Mouse (Mus musculus) cerebellum, postnatal 25 days (tissue): ENCODE results near the gene 1700067P10Rik.

ENCODE experiments used
- DNase-seq, 2 experiments: peaks; one replicate each; pipeline ENCODE4 v3.0.0; 2021; ENCODE audit warnings: mixed read lengths in 2 of 2

Gene 1700067P10Rik

GRCm38 (mm10) chr17:48096321-48096720, 7.2 kb downstream of the 1700067P10Rik start:
- peak in 1 of 2 experiments; percentile 7 for DNase-seq

GRCm38 (mm10) chr17:48097011-48097742, 8.1 kb downstream of the 1700067P10Rik start:
- peak; percentile 33 to 65 for DNase-seq

- peak in 1 of 2 experiments; percentile 9 for DNase-seq
These were observed 8.8 kb downstream of the 1700067P10Rik start for GRCm38 (mm10) chr17:48097743-48098527.

GRCm38 (mm10) chr17:48098528-48098890, 9.4 kb downstream of the 1700067P10Rik start:
- DNase-seq, result peak in 1 of 2 experiments; percentile 17

- no peak for DNase-seq
These were observed 10.2 kb downstream of the 1700067P10Rik start for GRCm38 (mm10) chr17:48099312-48099711.

GRCm38 (mm10) chr17:48100441-48101417, 11.6 kb downstream of the 1700067P10Rik start:
- peak; percentile 81 to 87 for DNase-seq

- no peak for DNase-seq
These were observed 18.2 kb downstream of the 1700067P10Rik start for GRCm38 (mm10) chr17:48107333-48107732.

GRCm38 (mm10) chr17:48107862-48108261, 18.7 kb downstream of the 1700067P10Rik start:
- no peak for DNase-seq

GRCm38 (mm10) chr17:48108520-48108919, 19.4 kb downstream of the 1700067P10Rik start:
- no peak for DNase-seq

GRCm38 (mm10) chr17:48110547-48111287, 21.6 kb downstream of the 1700067P10Rik start:
- DNase-seq, result peak; percentile 13 to 41

GRCm38 (mm10) chr17:48118570-48118969, 29.5 kb downstream of the 1700067P10Rik start:
- DNase-seq, result no peak

- peak; percentile 72 to 83 for DNase-seq
These were observed 30.5 kb downstream of the 1700067P10Rik start for GRCm38 (mm10) chr17:48119656-48120055.

- no peak for DNase-seq
These were observed 31.3 kb downstream of the 1700067P10Rik start for GRCm38 (mm10) chr17:48120456-48120855.

GRCm38 (mm10) chr17:48132810-48133209, 43.7 kb downstream of the 1700067P10Rik start:
- DNase-seq, result no peak
